Mouse (Mus musculus) hindbrain, embryonic 12.5 days (tissue): ENCODE measurements at regions not wholly inside any gene's neighbourhood (a gene's known extent, or its start where the extent isn't known, plus 50 kb on each side); places are given as distances from the start of the nearest gene placed in this dataset.
A peak's percentile ranks its signal among the peaks of the same experiment; 100 is the strongest.

Experiments used
- ATAC-seq: fragments of 200-750 bp; cut with Nextera tagmentation; 2 replicates; pipeline ENCODE4 v1.8.0; 2017; ENCODE audit warnings: moderate TSS enrichment; ENCODE audit not compliant: low FRiP score
- H3K27ac ChIP-seq: fragments of 300-500 bp; sonication (generic); 2 replicates; pipeline ENCODE4 v1.5.1; 2016; ENCODE audit warnings: mild to moderate bottlenecking
- H3K27me3 ChIP-seq: fragments of 300-500 bp; sonication (generic); 2 replicates; pipeline ENCODE4 v1.6.1; 2016; ENCODE audit warnings: mild to moderate bottlenecking
- H3K36me3 ChIP-seq: fragments of 300-500 bp; sonication (generic); 2 replicates; pipeline ENCODE4 v1.6.1; 2016; ENCODE audit warnings: mild to moderate bottlenecking
- H3K4me1 ChIP-seq: fragments of 300-500 bp; sonication (generic); 2 replicates; pipeline ENCODE4 v1.6.1; 2016
- H3K4me2 ChIP-seq: fragments of 300-500 bp; sonication (generic); replicated peaks from 2 replicates; pipeline ENCODE4 v1.6.1; 2016; ENCODE audit warnings: mild to moderate bottlenecking
- H3K4me3 ChIP-seq: fragments of 300-500 bp; sonication (generic); 2 replicates; pipeline ENCODE4 v1.5.1; 2016; ENCODE audit warnings: mild to moderate bottlenecking
- H3K9ac ChIP-seq: fragments of 300-500 bp; sonication (generic); 2 replicates; pipeline ENCODE4 v1.6.1; 2016; ENCODE audit warnings: mild to moderate bottlenecking, moderate library complexity
- H3K9me3 ChIP-seq: fragments of 300-500 bp; sonication (generic); replicated peaks from 2 replicates; pipeline ENCODE4 v1.6.1; 2016; ENCODE audit warnings: mild to moderate bottlenecking
- WGBS: fragments of 180-500 bp; shearing (Covaris S2); methylation state at CpG from one replicate; pipeline ENCODE4 v1.1.7; 2016; 5-methylcytosine and 5-hydroxymethylcytosine counted together

- Histone ChIP-seq H3K9ac (no peak overlapping the region), H3K27me3 (no peaks in the 10 kb centered on the region), H3K27ac (no peak overlapping the region), H3K4me2 (no peak overlapping the region), H3K4me1 (no peaks in the 10 kb centered on the region), H3K9me3 (no peaks in the 10 kb centered on the region), H3K36me3 (no peaks in the 10 kb centered on the region), H3K4me3 (no peak overlapping the region)
- 25% methylated on average over 3 of the region's 3 CpGs for WGBS
- ATAC-seq: no peak
These were observed 95.5 kb downstream of the 1700017N19Rik start for GRCm38 (mm10) chr10:100685748-100686147.

GRCm38 (mm10) chr10:100695944-100696343 is 105.7 kb downstream of the 1700017N19Rik start:
- H3K4me2 ChIP-seq: no peak overlapping the region
- no peaks in the 10 kb centered on the region for H3K27me3 ChIP-seq
- H3K4me1 ChIP-seq: no peaks in the 10 kb centered on the region
- no peak overlapping the region for H3K27ac ChIP-seq
- WGBS: 80% methylated on average over 2 of the region's 2 CpGs
- no peaks in the 10 kb centered on the region for H3K36me3 ChIP-seq
- H3K4me3 ChIP-seq: no peak overlapping the region
- H3K9me3 ChIP-seq: no peaks in the 10 kb centered on the region
- ATAC-seq: no peak
- H3K9ac ChIP-seq: no peak overlapping the region

GRCm38 (mm10) chr10:100699206-100699605 is 108.9 kb downstream of the 1700017N19Rik start:
- Histone ChIP-seq H3K4me2 (no peak overlapping the region), H3K9me3 (no peaks in the 10 kb centered on the region), H3K9ac (no peak overlapping the region), H3K4me3 (no peak overlapping the region), H3K27ac (no peak overlapping the region), H3K4me1 (no peaks in the 10 kb centered on the region), H3K36me3 (no peaks in the 10 kb centered on the region), H3K27me3 (no peaks in the 10 kb centered on the region)
- 74% methylated on average over 4 of the region's 4 CpGs for WGBS
- no peak for ATAC-seq

GRCm38 (mm10) chr10:100700281-100701205 is 110.3 kb downstream of the 1700017N19Rik start:
- no peaks in the 10 kb centered on the region for H3K4me1 ChIP-seq
- H3K36me3 ChIP-seq: no peaks in the 10 kb centered on the region
- H3K9me3 ChIP-seq: no peaks in the 10 kb centered on the region
- no peak overlapping the region for H3K27ac ChIP-seq
- H3K27me3 ChIP-seq: no peaks in the 10 kb centered on the region
- no peak overlapping the region for H3K4me2 ChIP-seq
- WGBS: 79% methylated on average over 10 of the region's 10 CpGs
- H3K9ac ChIP-seq: no peak overlapping the region
- no peak overlapping the region for H3K4me3 ChIP-seq
- ATAC-seq: no peak

GRCm38 (mm10) chr10:100701938-100702337 is 111.7 kb downstream of the 1700017N19Rik start:
- no peak overlapping the region for H3K9ac ChIP-seq
- H3K9me3 ChIP-seq: no peaks in the 10 kb centered on the region
- no peaks in the 10 kb centered on the region for H3K36me3 ChIP-seq
- no peaks in the 10 kb centered on the region for H3K4me1 ChIP-seq
- no peak overlapping the region for H3K4me3 ChIP-seq
- H3K27ac ChIP-seq: no peak overlapping the region
- ATAC-seq: no peak
- 95% methylated on average over 6 of the region's 6 CpGs for WGBS
- H3K4me2 ChIP-seq: no peak overlapping the region
- no peaks in the 10 kb centered on the region for H3K27me3 ChIP-seq

GRCm38 (mm10) chr10:100716084-100716667 is 125.9 kb downstream of the 1700017N19Rik start:
- WGBS: 93% methylated on average over 7 of the region's 7 CpGs
- no peak overlapping the region for H3K4me2 ChIP-seq
- no peak for ATAC-seq

GRCm38 (mm10) chr10:100718574-100718973 is 128.3 kb downstream of the 1700017N19Rik start:
- Histone ChIP-seq H3K27me3 (no peaks in the 10 kb centered on the region), H3K9ac (no peak overlapping the region), H3K4me3 (no peak overlapping the region), H3K9me3 (no peaks in the 10 kb centered on the region), H3K4me1 (peaks cover 4% of the 10 kb centered on the region; the same call in 1 of the 2 replicates), H3K27ac (no peak overlapping the region), H3K36me3 (no peaks in the 10 kb centered on the region), H3K4me2 (no peak overlapping the region)
- no peak for ATAC-seq
- WGBS: 21% methylated on average over 3 of the region's 3 CpGs

More at GRCm38 (mm10) chr10:100716084-100716667, 125.9 kb downstream of the 1700017N19Rik start:
- no peak overlapping the region for H3K9ac ChIP-seq
- H3K4me1 ChIP-seq: peaks cover 4% of the 10 kb centered on the region; the same call in 1 of the 2 replicates
- no peaks in the 10 kb centered on the region for H3K27me3 ChIP-seq
- H3K4me3 ChIP-seq: no peak overlapping the region
- H3K27ac ChIP-seq: no peak overlapping the region
- no peaks in the 10 kb centered on the region for H3K9me3 ChIP-seq
- no peaks in the 10 kb centered on the region for H3K36me3 ChIP-seq

GRCm38 (mm10) chr10:100741269-100741668 is 151.0 kb downstream of the 1700017N19Rik start:
- no peak for ATAC-seq
- Histone ChIP-seq H3K4me1 (no peaks in the 10 kb centered on the region), H3K9me3 (no peaks in the 10 kb centered on the region), H3K27ac (no peak overlapping the region), H3K4me3 (no peak overlapping the region), H3K27me3 (no peaks in the 10 kb centered on the region), H3K36me3 (no peaks in the 10 kb centered on the region), H3K9ac (no peak overlapping the region), H3K4me2 (no peak overlapping the region)
- 69% methylated on average over 8 of the region's 8 CpGs for WGBS

- Histone ChIP-seq H3K9me3 (no peaks in the 10 kb centered on the region), H3K4me2 (no peak overlapping the region), H3K4me3 (no peak overlapping the region), H3K27me3 (no peaks in the 10 kb centered on the region), H3K9ac (no peak overlapping the region), H3K36me3 (no peaks in the 10 kb centered on the region), H3K27ac (no peak overlapping the region), H3K4me1 (no peaks in the 10 kb centered on the region)
- ATAC-seq: 0 out of 2 replicates have a peak, but pooled peaks have one; percentile 35
- WGBS: 16% methylated on average over 7 of the region's 7 CpGs
These were observed 151.8 kb downstream of the 1700017N19Rik start for GRCm38 (mm10) chr10:100742065-100742464.

- no peak overlapping the region for H3K27ac ChIP-seq
- no peak overlapping the region for H3K4me3 ChIP-seq
- WGBS: 50% methylated on average over 7 of the region's 7 CpGs
- no peaks in the 10 kb centered on the region for H3K36me3 ChIP-seq
- H3K4me2 ChIP-seq: no peak overlapping the region
- no peaks in the 10 kb centered on the region for H3K9me3 ChIP-seq
- ATAC-seq: no peak
- H3K4me1 ChIP-seq: no peaks in the 10 kb centered on the region
- no peaks in the 10 kb centered on the region for H3K27me3 ChIP-seq
- no peak overlapping the region for H3K9ac ChIP-seq
These were observed 155.9 kb downstream of the 1700017N19Rik start for GRCm38 (mm10) chr10:100746151-100746550.

- ATAC-seq: no peak
- 62% methylated on average over 5 of the region's 5 CpGs for WGBS
- Histone ChIP-seq H3K27me3 (no peaks in the 10 kb centered on the region), H3K4me1 (no peaks in the 10 kb centered on the region), H3K27ac (no peak overlapping the region), H3K9me3 (no peaks in the 10 kb centered on the region), H3K36me3 (no peaks in the 10 kb centered on the region), H3K9ac (no peak overlapping the region), H3K4me3 (no peak overlapping the region), H3K4me2 (no peak overlapping the region)
These were observed 164.7 kb downstream of the 1700017N19Rik start for GRCm38 (mm10) chr10:100754957-100755356.

GRCm38 (mm10) chr10:100774252-100774651 is 184.0 kb downstream of the 1700017N19Rik start:
- no peak overlapping the region for H3K27ac ChIP-seq
- H3K9me3 ChIP-seq: no peaks in the 10 kb centered on the region
- H3K36me3 ChIP-seq: no peaks in the 10 kb centered on the region
- no peak for ATAC-seq
- H3K9ac ChIP-seq: no peak overlapping the region
- H3K4me3 ChIP-seq: no peak overlapping the region
- no peaks in the 10 kb centered on the region for H3K27me3 ChIP-seq
- H3K4me1 ChIP-seq: no peaks in the 10 kb centered on the region
- no peak overlapping the region for H3K4me2 ChIP-seq
